ENCODE assay signal across 21 mouse cellular contexts in genomic region chr7:137208556-137208955, GRCm38 (mm10).
A peak's percentile ranks its signal among the peaks of the same experiment; 100 is the strongest.
DNase-seq lines count a peak whose midpoint lies in the region; ATAC-seq and TF ChIP-seq lines count a peak whose summit lies in the region.
"Had no signal": no experiment of that assay in that cellular context is flagged by ENCODE, and none has a peak within 500 bp of the region (broad histone marks: within the 10 kb centered on the region; RNA-seq: fewer than 3 reads in every experiment).

No protein-coding gene starts in this region.

- H3K4me1 ChIP-seq in intestine, embryonic 15.5 days (replicated peaks) = no peaks in the 10 kb centered on the region; the same call in 1 of the 2 replicates
- H3K4me1 ChIP-seq in intestine, postnatal 0 days (replicated peaks; ENCODE audit: control insufficient read depth, insufficient read depth, low read length) = 0 out of 2 replicates have a peak, but pooled peaks cover 5% of the 10 kb centered on the region
- peaks cover 64% of the 10 kb centered on the region for H3K4me1 ChIP-seq in embryonic facial prominence, embryonic 10.5 days
- H3K4me1 ChIP-seq in hindbrain, embryonic 14.5 days (replicated peaks; ENCODE audit: control insufficient read depth, insufficient read depth, low read length) = peaks cover 81% of the 10 kb centered on the region
- peaks cover 53% of the 10 kb centered on the region for H3K4me1 ChIP-seq in midbrain, embryonic 14.5 days (ENCODE audit: control insufficient read depth, insufficient read depth, low read length)
- H3K4me1 ChIP-seq: heart, embryonic 15.5 days had no signal

- no peak overlapping the region for H3K9ac ChIP-seq in intestine, embryonic 15.5 days
- no peak overlapping the region for H3K9ac ChIP-seq in intestine, postnatal 0 days (ENCODE audit: low read depth, low read length)
- no peak overlapping the region for H3K9ac ChIP-seq in hindbrain, embryonic 14.5 days
- H3K9ac ChIP-seq in midbrain, embryonic 14.5 days (replicated peaks; ENCODE audit: low read length) = no peak overlapping the region
- H3K9ac ChIP-seq: embryonic facial prominence, embryonic 12.5 days; heart, embryonic 15.5 days; neural tube, embryonic 12.5 days; stomach, embryonic 15.5 days had no signal

- H3K9me3 ChIP-seq in intestine, embryonic 15.5 days = no peaks in the 10 kb centered on the region
- H3K9me3 ChIP-seq in intestine, postnatal 0 days (ENCODE audit: control insufficient read depth) = no peaks in the 10 kb centered on the region
- no peaks in the 10 kb centered on the region for H3K9me3 ChIP-seq in embryonic facial prominence, embryonic 10.5 days
- H3K9me3 ChIP-seq in hindbrain, embryonic 14.5 days (ENCODE audit: control insufficient read depth, low read length) = no peaks in the 10 kb centered on the region
- no peaks in the 10 kb centered on the region for H3K9me3 ChIP-seq in midbrain, embryonic 14.5 days (ENCODE audit: control insufficient read depth, low read length)
- H3K9me3 ChIP-seq: embryonic facial prominence, embryonic 12.5 days; heart, embryonic 15.5 days; neural tube, embryonic 12.5 days; stomach, embryonic 15.5 days had no signal

- TF ChIP-seq CTCF in intestine, postnatal 0 days (IDR thresholded peaks at IDR 0.05; ENCODE audit: low read depth) = no peak

- intact Hi-C loops in heart, postnatal 25 days (cut with DNase I) = no loop called here

- ATAC-seq in intestine, embryonic 15.5 days = 0 out of 2 replicates have a peak, but pooled peaks have one; percentile 16
- no peak for ATAC-seq in intestine, postnatal 0 days
- ATAC-seq in hindbrain, embryonic 14.5 days (ENCODE audit: low FRiP score) = no peak
- ATAC-seq in midbrain, embryonic 14.5 days (ENCODE audit: low FRiP score, low TSS enrichment) = no peak
- ATAC-seq: intestine, embryonic 16.5 days had no signal

- H3K36me3 ChIP-seq in intestine, embryonic 15.5 days = no peaks in the 10 kb centered on the region
- H3K36me3 ChIP-seq in intestine, postnatal 0 days (ENCODE audit: control insufficient read depth, insufficient read depth) = no peaks in the 10 kb centered on the region
- peaks cover 52% of the 10 kb centered on the region for H3K36me3 ChIP-seq in embryonic facial prominence, embryonic 10.5 days (replicated peaks)
- H3K36me3 ChIP-seq in hindbrain, embryonic 14.5 days (replicated peaks; ENCODE audit: control insufficient read depth, insufficient read depth) = peaks cover 10% of the 10 kb centered on the region; the same call in 1 of the 2 replicates
- H3K36me3 ChIP-seq in midbrain, embryonic 14.5 days (ENCODE audit: control insufficient read depth, insufficient read depth, low read length) = peaks cover 9% of the 10 kb centered on the region; the same call in 1 of the 2 replicates
- H3K36me3 ChIP-seq: heart, embryonic 15.5 days; stomach, embryonic 15.5 days had no signal

- no peak overlapping the region for H3K4me3 ChIP-seq in intestine, embryonic 15.5 days (replicated peaks)
- H3K4me3 ChIP-seq in intestine, postnatal 0 days (ENCODE audit: low read depth, low read length) = no peak overlapping the region
- no peak overlapping the region for H3K4me3 ChIP-seq in embryonic facial prominence, embryonic 10.5 days
- H3K4me3 ChIP-seq in hindbrain, embryonic 14.5 days (replicated peaks; ENCODE audit: low read length) = no peak overlapping the region
- H3K4me3 ChIP-seq in midbrain, embryonic 14.5 days (replicated peaks; ENCODE audit: low read depth, low read length) = no peak overlapping the region
- H3K4me3 ChIP-seq: embryonic facial prominence, embryonic 12.5 days; heart, embryonic 15.5 days; neural tube, embryonic 12.5 days; stomach, embryonic 15.5 days had no signal

- peaks cover 11% of the 10 kb centered on the region for H3K27me3 ChIP-seq in intestine, embryonic 15.5 days (replicated peaks)
- peaks cover 27% of the 10 kb centered on the region for H3K27me3 ChIP-seq in intestine, postnatal 0 days (replicated peaks; ENCODE audit: control insufficient read depth, insufficient read depth, low read length)
- no peaks in the 10 kb centered on the region for H3K27me3 ChIP-seq in embryonic facial prominence, embryonic 10.5 days (replicated peaks; ENCODE audit: low read depth, poor library complexity, severe bottlenecking)
- H3K27me3 ChIP-seq in hindbrain, embryonic 14.5 days (ENCODE audit: control insufficient read depth, insufficient read depth, low read length) = no peaks in the 10 kb centered on the region
- H3K27me3 ChIP-seq in midbrain, embryonic 14.5 days (ENCODE audit: control insufficient read depth, insufficient read depth, low read length) = no peaks in the 10 kb centered on the region
- H3K27me3 ChIP-seq: embryonic facial prominence, embryonic 12.5 days; heart, embryonic 15.5 days; neural tube, embryonic 12.5 days had no signal

- no peak overlapping the region for H3K4me2 ChIP-seq in intestine, embryonic 15.5 days (replicated peaks)
- no peak overlapping the region for H3K4me2 ChIP-seq in intestine, postnatal 0 days (replicated peaks; ENCODE audit: low read depth)
- H3K4me2 ChIP-seq in hindbrain, embryonic 14.5 days (replicated peaks) = no peak overlapping the region
- H3K4me2 ChIP-seq in midbrain, embryonic 14.5 days (ENCODE audit: low read length) = no peak overlapping the region
- H3K4me2 ChIP-seq: embryonic facial prominence, embryonic 12.5 days; heart, embryonic 15.5 days; neural tube, embryonic 12.5 days; stomach, embryonic 15.5 days had no signal

- DNase-seq in embryonic facial prominence, embryonic 10.5 days (ENCODE audit: low spot score) = peak; percentile 59
- no peak for DNase-seq in hindbrain, embryonic 14.5 days (ENCODE audit: low spot score)
- no peak for DNase-seq in midbrain, embryonic 14.5 days
- DNase-seq in adrenal gland, adult 8-10 months = no peak
- no peak for DNase-seq in layer of hippocampus, adult 9-10 months (ENCODE audit: low spot score)
- no peak for DNase-seq in heart, postnatal 25 days (ENCODE audit: low spot score)
- DNase-seq: adrenal gland, postnatal 36 days; cerebellum, adult 11 months; cerebellum, adult 9-11 months; gastrocnemius, postnatal 36 days; heart, postnatal 4 days; kidney, postnatal 25 days; thymus, postnatal 36 days had no signal

- no peak overlapping the region for H3K27ac ChIP-seq in intestine, embryonic 15.5 days
- H3K27ac ChIP-seq in intestine, postnatal 0 days (ENCODE audit: low read depth, low read length) = no peak overlapping the region
- peak overlapping the region; percentile 57 for H3K27ac ChIP-seq in embryonic facial prominence, embryonic 10.5 days (replicated peaks)
- peak overlapping the region; percentile 75 for H3K27ac ChIP-seq in hindbrain, embryonic 14.5 days
- H3K27ac ChIP-seq in midbrain, embryonic 14.5 days (replicated peaks; ENCODE audit: low read depth, low read length) = peak overlapping the region; percentile 50; the same call in 1 of the 2 replicates
- H3K27ac ChIP-seq: embryonic facial prominence, embryonic 12.5 days; heart, embryonic 15.5 days; macrophage; neural tube, embryonic 12.5 days; stomach, embryonic 15.5 days had no signal

- 34% methylated on average over 5 of the region's 5 CpGs for WGBS in intestine, embryonic 15.5 days
- 23% methylated on average over 5 of the region's 5 CpGs for WGBS in intestine, postnatal 0 days
- 37% methylated on average over 5 of the region's 5 CpGs for WGBS in embryonic facial prominence, embryonic 10.5 days
- 60% methylated on average over 5 of the region's 5 CpGs for WGBS in hindbrain, embryonic 14.5 days
- 69% methylated on average over 5 of the region's 5 CpGs for WGBS in midbrain, embryonic 14.5 days

Comparison
In these comparisons a context has a peak if more than half of its experiments do, and no peak if none do; other contexts are left out.
1. H3K27ac ChIP-seq: peak in embryonic facial prominence, embryonic 10.5 days (single experiment), hindbrain, embryonic 14.5 days (single experiment) and midbrain, embryonic 14.5 days (single experiment); none in intestine, embryonic 15.5 days (single experiment) and intestine, postnatal 0 days (single experiment).